Mouse (Mus musculus) forebrain, embryonic 16.5 days (tissue): Measurements from ENCODE around the gene Papss2. TPM values are rescaled to one million over a fixed set of nuclear protein-coding genes. Genes with fewer than 3 reads are reported as not detected.

Source experiments
- ATAC-seq: fragments of 200-750 bp; cut with Nextera tagmentation; 2 replicates; pipeline ENCODE4 v1.8.0; 2017; ENCODE audit warnings: mild to moderate bottlenecking, moderate library complexity
- H3K27ac ChIP-seq: fragments of 300-500 bp; sonication (generic); 2 replicates; pipeline ENCODE4 v1.5.1; 2014; ENCODE audit warnings: low read length, control low read depth
- H3K27me3 ChIP-seq: fragments of 300-500 bp; sonication (generic); replicated peaks from 2 replicates; pipeline ENCODE4 v1.6.1; 2014; ENCODE audit warnings: low read length; ENCODE audit not compliant: control insufficient read depth, insufficient read depth
- H3K36me3 ChIP-seq: fragments of 300-500 bp; sonication (generic); 2 replicates; pipeline ENCODE4 v1.6.1; 2014; ENCODE audit not compliant: control insufficient read depth, insufficient read depth
- H3K4me1 ChIP-seq: fragments of 300-500 bp; sonication (generic); replicated peaks from 2 replicates; pipeline ENCODE4 v1.6.1; 2014; ENCODE audit warnings: low read length; ENCODE audit not compliant: control insufficient read depth, insufficient read depth
- H3K4me2 ChIP-seq: fragments of 300-500 bp; sonication (generic); 2 replicates; pipeline ENCODE4 v1.6.1; 2014; ENCODE audit warnings: mild to moderate bottlenecking, low read length, control low read depth
- H3K4me3 ChIP-seq: fragments of 300-500 bp; sonication (generic); replicated peaks from 2 replicates; pipeline ENCODE4 v1.5.1; 2014; ENCODE audit warnings: mild to moderate bottlenecking, low read length, control low read depth
- H3K9ac ChIP-seq: fragments of 300-500 bp; sonication (generic); replicated peaks from 2 replicates; pipeline ENCODE4 v1.6.1; 2014; ENCODE audit warnings: low read depth, low read length, control low read depth
- H3K9me3 ChIP-seq: fragments of 300-500 bp; sonication (generic); 2 replicates; pipeline ENCODE4 v1.6.1; 2016; ENCODE audit warnings: low read length; ENCODE audit not compliant: control insufficient read depth
- WGBS: fragments of 180-500 bp; shearing (Covaris S2); extraction: QIAGEN DNeasy Blood & Tissue Kit; methylation state at CpG from one replicate; pipeline ENCODE4 v1.1.7; 2014; 5-methylcytosine and 5-hydroxymethylcytosine counted together
- polyA plus RNA-seq: library from polyadenylated mRNA; unstranded; fragments of >200 nt; fragmentation: Nextera tagmentation; extraction: Ambion mirVana; gene quantifications from 2 replicates; pipeline ENCODE4 v1.2.1, GENCODE M21; 2015

The Papss2 gene
- 0.51 and 1.4 TPM in 2 replicates for polyA plus RNA-seq

DNA sequence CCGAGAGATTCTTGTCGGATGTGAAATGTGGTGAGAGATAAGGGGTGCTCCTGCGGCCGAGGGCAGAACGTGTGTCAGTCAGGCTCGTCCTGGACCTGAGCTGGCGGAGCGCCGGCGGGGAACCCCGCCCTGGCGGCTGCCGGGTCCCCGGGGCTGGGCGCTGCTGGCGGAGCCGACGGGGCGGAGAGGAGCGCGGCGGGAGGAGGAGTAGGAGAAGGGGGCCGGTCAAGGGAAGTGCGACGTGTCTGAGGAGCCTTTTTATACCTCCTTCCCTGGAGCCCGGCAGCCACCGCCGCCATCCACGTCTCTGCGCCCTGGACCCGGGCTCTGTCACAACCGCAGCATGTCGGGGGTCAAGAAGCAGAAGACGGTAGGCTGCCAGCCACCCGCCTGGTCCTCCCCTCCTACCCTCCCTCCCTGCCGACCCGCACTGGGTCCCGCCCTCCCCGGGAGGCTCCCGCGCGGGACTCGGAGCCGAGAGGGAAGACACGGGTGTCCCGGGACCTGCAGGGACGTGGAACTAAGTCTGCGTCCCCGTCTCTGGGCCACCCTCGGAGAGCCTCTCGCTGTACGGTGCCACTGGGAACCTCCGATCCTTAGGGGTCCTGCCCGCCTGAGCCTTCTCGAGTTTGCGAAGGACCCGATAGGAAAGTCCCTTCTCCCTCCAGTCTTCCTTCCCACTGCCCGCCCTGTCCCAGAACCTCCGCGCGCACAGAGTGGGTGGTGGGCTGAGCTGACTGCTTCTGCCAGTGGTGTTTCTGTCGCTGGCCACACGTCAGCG is at the start of gene Papss2:
Papss2 (plus strand) TSS at position 285 of the 781 bp plus-strand sequence.
- H3K27me3 ChIP-seq = peaks cover 12% of the 10 kb centered on the region
- no peaks in the 10 kb centered on the region for H3K9me3 ChIP-seq
- under 1% methylated on average over 56 of the region's 64 CpGs for WGBS
- H3K36me3 ChIP-seq = no peaks in the 10 kb centered on the region
- peaks cover 7% of the 10 kb centered on the region for H3K4me1 ChIP-seq
- peak; percentile 86 for ATAC-seq
- no peak within 1 kb of the TSS for H3K27ac ChIP-seq
- H3K9ac ChIP-seq = peak within 1 kb of the TSS; percentile 45
- peak within 1 kb of the TSS; percentile 64 for H3K4me2 ChIP-seq
- H3K4me3 ChIP-seq = peak within 1 kb of the TSS; percentile 52

- no peaks in the 10 kb centered on the region for H3K27me3 ChIP-seq
- no peaks in the 10 kb centered on the region for H3K36me3 ChIP-seq
- no peak overlapping the region for H3K27ac ChIP-seq
- no peak overlapping the region for H3K4me3 ChIP-seq
- H3K4me2 ChIP-seq = no peak overlapping the region
- H3K9me3 ChIP-seq = no peaks in the 10 kb centered on the region
- H3K4me1 ChIP-seq = no peaks in the 10 kb centered on the region
- H3K9ac ChIP-seq = no peak overlapping the region
- 87% methylated on average over 3 of the region's 3 CpGs for WGBS
- no peak for ATAC-seq
Measured at GRCm38 (mm10) chr19:32547396-32547795, 48.2 kb upstream of the Papss2 start.

GRCm38 (mm10) chr19:32548202-32548601 is 47.4 kb upstream of the Papss2 start:
- Histone ChIP-seq H3K9ac (no peak overlapping the region), H3K27me3 (no peaks in the 10 kb centered on the region), H3K4me3 (no peak overlapping the region), H3K27ac (no peak overlapping the region), H3K4me1 (no peaks in the 10 kb centered on the region), H3K36me3 (no peaks in the 10 kb centered on the region), H3K4me2 (no peak overlapping the region), H3K9me3 (no peaks in the 10 kb centered on the region)
- WGBS = 81% methylated on average over 15 of the region's 15 CpGs
- no peak for ATAC-seq

- no peak overlapping the region for H3K4me2 ChIP-seq
- 75% methylated on average over 5 of the region's 5 CpGs for WGBS
- no peak for ATAC-seq
Measured at GRCm38 (mm10) chr19:32550446-32550845, 45.1 kb upstream of the Papss2 start.

GRCm38 (mm10) chr19:32551442-32551841 is 44.1 kb upstream of the Papss2 start:
- peaks cover 9% of the 10 kb centered on the region for H3K4me1 ChIP-seq
- no peak overlapping the region for H3K27ac ChIP-seq
- H3K9me3 ChIP-seq = no peaks in the 10 kb centered on the region
- H3K27me3 ChIP-seq = no peaks in the 10 kb centered on the region
- WGBS = 67% methylated on average over 3 of the region's 3 CpGs
- H3K4me3 ChIP-seq = no peak overlapping the region
- no peaks in the 10 kb centered on the region for H3K36me3 ChIP-seq
- no peak for ATAC-seq
- H3K9ac ChIP-seq = no peak overlapping the region
- H3K4me2 ChIP-seq = no peak overlapping the region

More at GRCm38 (mm10) chr19:32550446-32550845, 45.1 kb upstream of the Papss2 start:
- no peak overlapping the region for H3K27ac ChIP-seq
- H3K4me1 ChIP-seq = peaks cover 7% of the 10 kb centered on the region
- no peaks in the 10 kb centered on the region for H3K36me3 ChIP-seq
- no peak overlapping the region for H3K9ac ChIP-seq
- no peaks in the 10 kb centered on the region for H3K9me3 ChIP-seq
- no peak overlapping the region for H3K4me3 ChIP-seq
- no peaks in the 10 kb centered on the region for H3K27me3 ChIP-seq

DNA sequence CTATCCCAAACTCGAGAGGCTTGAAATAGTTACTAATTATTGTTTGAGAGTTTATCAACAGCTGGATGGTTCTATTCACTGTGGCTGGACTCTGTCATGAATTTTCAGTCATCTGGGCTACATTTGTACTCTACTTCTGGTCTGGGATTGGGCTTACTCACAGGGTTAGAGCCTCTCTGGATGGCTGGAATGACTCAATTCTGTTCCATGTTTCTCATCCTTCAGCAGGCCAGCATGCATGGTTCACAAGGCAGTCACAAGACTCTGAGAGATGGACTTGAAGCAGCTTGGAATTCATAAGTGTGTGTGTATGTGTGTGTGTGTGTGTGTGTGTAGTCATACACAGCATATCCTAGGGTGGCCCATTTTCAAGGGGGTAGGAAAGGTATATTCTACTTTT is 43.5 kb upstream of the Papss2 start:
- Histone ChIP-seq H3K4me1 (peaks cover 9% of the 10 kb centered on the region), H3K36me3 (no peaks in the 10 kb centered on the region), H3K27ac (no peak overlapping the region), H3K4me3 (no peak overlapping the region), H3K9ac (no peak overlapping the region), H3K27me3 (no peaks in the 10 kb centered on the region), H3K9me3 (no peaks in the 10 kb centered on the region), H3K4me2 (no peak overlapping the region)
- WGBS = 51% methylated on average over 1 of the region's 1 CpGs
- ATAC-seq = no peak

DNA sequence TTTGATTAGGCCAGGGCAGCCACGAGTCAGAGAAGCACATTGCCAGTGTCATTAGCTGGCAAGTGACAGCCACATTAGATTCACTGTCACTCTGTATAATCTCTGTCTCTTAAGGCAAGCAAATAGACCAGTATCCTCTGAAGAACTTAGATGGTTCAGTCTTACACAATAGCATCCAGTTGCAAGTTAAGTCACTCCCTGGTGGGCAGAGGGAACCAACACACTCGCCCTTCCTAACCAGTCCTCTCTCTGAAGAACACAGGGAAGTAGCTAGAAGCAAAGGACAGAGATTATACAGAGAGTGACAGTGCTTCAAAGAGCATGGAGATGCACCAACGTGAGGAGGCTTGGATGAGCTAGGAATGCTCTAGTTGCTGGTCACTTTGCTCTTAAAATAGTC is 42.3 kb upstream of the Papss2 start:
- WGBS = 81% methylated on average over 3 of the region's 3 CpGs
- H3K4me2 ChIP-seq = no peak overlapping the region
- no peak for ATAC-seq

DNA sequence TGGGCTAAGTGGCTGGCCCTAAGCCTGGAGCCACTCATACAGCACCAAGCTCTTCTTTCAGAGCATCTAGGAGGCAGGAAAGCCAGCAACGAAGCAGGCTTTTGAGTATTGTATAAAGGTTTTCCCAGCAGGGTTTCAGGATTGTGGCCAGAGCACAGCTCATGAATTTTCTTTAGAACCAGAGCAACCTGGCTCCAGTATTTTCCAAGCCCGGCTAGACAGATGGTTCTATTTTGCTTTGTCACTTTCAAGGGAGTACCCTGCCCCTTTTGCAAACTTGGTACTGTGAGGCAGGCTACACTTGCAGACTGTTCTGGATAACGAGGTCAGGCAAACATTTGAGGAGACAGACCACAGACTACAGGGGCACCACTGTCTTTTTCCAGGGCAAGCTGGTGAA is 40.3 kb upstream of the Papss2 start:
- ATAC-seq = peak; percentile 87
- no peaks in the 10 kb centered on the region for H3K27me3 ChIP-seq
- H3K27ac ChIP-seq = no peak overlapping the region; the same call in 1 of the 2 replicates
- H3K9me3 ChIP-seq = no peaks in the 10 kb centered on the region
- H3K4me3 ChIP-seq = no peak overlapping the region
- no peak overlapping the region for H3K9ac ChIP-seq
- H3K4me1 ChIP-seq = peaks cover 9% of the 10 kb centered on the region
- H3K4me2 ChIP-seq = no peak overlapping the region
- no peaks in the 10 kb centered on the region for H3K36me3 ChIP-seq
- WGBS = 5% methylated on average over 3 of the region's 3 CpGs

More for the DNA sequence above, 42.3 kb upstream of the Papss2 start:
- no peak overlapping the region for H3K27ac ChIP-seq
- peaks cover 9% of the 10 kb centered on the region for H3K4me1 ChIP-seq
- H3K9me3 ChIP-seq = no peaks in the 10 kb centered on the region
- H3K27me3 ChIP-seq = no peaks in the 10 kb centered on the region
- no peak overlapping the region for H3K4me3 ChIP-seq
- no peaks in the 10 kb centered on the region for H3K36me3 ChIP-seq
- H3K9ac ChIP-seq = no peak overlapping the region

- 92% methylated on average over 8 of the region's 8 CpGs for WGBS
- H3K4me2 ChIP-seq = no peak overlapping the region
- no peaks in the 10 kb centered on the region for H3K36me3 ChIP-seq
- H3K27ac ChIP-seq = no peak overlapping the region
- no peak for ATAC-seq
- no peaks in the 10 kb centered on the region for H3K9me3 ChIP-seq
- H3K4me3 ChIP-seq = no peak overlapping the region
- no peaks in the 10 kb centered on the region for H3K27me3 ChIP-seq
- H3K4me1 ChIP-seq = no peaks in the 10 kb centered on the region
- H3K9ac ChIP-seq = no peak overlapping the region
Measured at GRCm38 (mm10) chr19:32567025-32567424, 28.6 kb upstream of the Papss2 start.
